15 mouse cellular contexts compared by ENCODE assay signal in the genomic region with DNA sequence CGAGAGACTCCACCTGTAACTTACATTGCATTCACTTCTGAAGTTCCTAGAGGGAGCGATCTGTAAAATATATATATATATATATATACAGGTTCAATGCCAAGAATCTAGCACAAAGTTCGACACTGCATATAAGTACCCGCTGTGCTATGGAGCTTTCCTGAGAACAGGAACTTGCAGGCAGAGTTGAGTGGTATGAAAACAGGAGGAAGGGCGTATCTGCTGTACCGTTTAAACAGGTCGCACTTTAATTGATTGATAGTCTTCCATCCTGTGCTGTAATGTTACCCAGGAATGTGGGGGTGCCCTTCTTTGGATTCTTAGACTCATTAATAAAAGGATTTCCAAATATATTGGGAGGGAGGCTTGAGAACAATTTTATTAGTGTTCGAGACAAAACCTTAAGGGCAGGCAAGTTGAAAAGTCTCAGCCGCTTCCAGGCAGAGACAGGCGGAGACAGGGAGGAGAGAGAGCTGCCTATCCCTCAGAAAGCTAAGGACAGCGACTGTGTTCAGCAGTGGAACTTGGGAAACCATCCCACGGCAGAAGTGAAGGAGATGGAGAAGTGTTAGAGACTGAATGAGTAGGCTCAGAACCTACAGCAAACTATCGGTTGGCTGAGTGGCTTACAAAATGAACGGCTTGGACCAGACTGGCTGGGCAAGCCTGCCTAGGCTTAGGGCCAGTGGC.
"Had no signal": no experiment of that assay in that cellular context is flagged by ENCODE, and none has a peak within 500 bp of the region (broad histone marks: within the 10 kb centered on the region; RNA-seq: fewer than 3 reads in every experiment).

No protein-coding gene starts in this region.

- H3K9me3 ChIP-seq: midbrain, embryonic 10.5 days; midbrain, embryonic 12.5 days; neural tube, embryonic 12.5 days; stomach, embryonic 15.5 days had no signal

- H3K27ac ChIP-seq: liver, embryonic 14.5 days; midbrain, embryonic 10.5 days; midbrain, embryonic 12.5 days; neural tube, embryonic 12.5 days; stomach, embryonic 15.5 days had no signal

- H3K4me3 ChIP-seq: midbrain, embryonic 10.5 days; midbrain, embryonic 12.5 days; neural tube, embryonic 12.5 days; stomach, embryonic 15.5 days had no signal

- H3K4me1 ChIP-seq: midbrain, embryonic 12.5 days; neural tube, embryonic 12.5 days; stomach, embryonic 15.5 days had no signal

- H3K27me3 ChIP-seq: midbrain, embryonic 12.5 days; neural tube, embryonic 12.5 days; stomach, embryonic 15.5 days had no signal

- DNase-seq: lung, adult 18-20 months; lung, embryonic 14.5 days; lung, postnatal 14 days; lung, postnatal 4 days; midbrain, embryonic 14.5 days; right cerebral cortex, postnatal 14 days; thymus, adult 18-20 months; thymus, postnatal 14 days; thymus, postnatal 36 days had no signal

- H3K36me3 ChIP-seq: midbrain, embryonic 10.5 days; midbrain, embryonic 12.5 days; neural tube, embryonic 12.5 days; stomach, embryonic 15.5 days had no signal

- ATAC-seq: midbrain, embryonic 16.5 days had no signal

- H3K9ac ChIP-seq: liver, embryonic 14.5 days; lung, embryonic 14.5 days; midbrain, embryonic 12.5 days; neural tube, embryonic 12.5 days; stomach, embryonic 15.5 days had no signal

- H3K4me2 ChIP-seq: lung, embryonic 14.5 days; midbrain, embryonic 12.5 days; neural tube, embryonic 12.5 days; stomach, embryonic 15.5 days had no signal
